Comparison of ENCODE assay signal across 21 mouse cellular contexts in genomic region chr16:83606804-83607203, GRCm38 (mm10).
"Had no signal": no experiment of that assay in that cellular context is flagged by ENCODE, and none has a peak within 500 bp of the region (broad histone marks: within the 10 kb centered on the region; RNA-seq: fewer than 3 reads in every experiment).

No protein-coding gene starts in this region.

- H3K36me3 ChIP-seq: neural tube, embryonic 13.5 days; stomach, embryonic 15.5 days had no signal

- H3K9ac ChIP-seq: liver, embryonic 14.5 days; liver, postnatal 0 days; lung, embryonic 14.5 days; neural tube, embryonic 13.5 days; stomach, embryonic 15.5 days had no signal

- H3K4me2 ChIP-seq: liver, embryonic 11.5 days; lung, embryonic 14.5 days; neural tube, embryonic 13.5 days; stomach, embryonic 15.5 days had no signal

- H3K9me3 ChIP-seq: neural tube, embryonic 13.5 days; stomach, embryonic 15.5 days had no signal

- H3K4me1 ChIP-seq: neural tube, embryonic 13.5 days; stomach, embryonic 15.5 days had no signal

- H3K27me3 ChIP-seq: neural tube, embryonic 13.5 days; stomach, embryonic 15.5 days had no signal

- DNase-seq: kidney, adult 18-20 months; kidney, adult 9 months; kidney, postnatal 14 days; kidney, postnatal 4 days; layer of hippocampus, adult 9-11 months; layer of hippocampus, postnatal 36 days; liver, postnatal 0 days; lung, embryonic 14.5 days; midbrain, embryonic 14.5 days; retina, postnatal 1 day; right cerebral cortex, postnatal 25 days; spleen, adult 18-20 months; thymus, postnatal 25 days had no signal

- H3K27ac ChIP-seq: left cerebral cortex, adult 2 months; liver, embryonic 14.5 days; macrophage; neural tube, embryonic 13.5 days; stomach, embryonic 15.5 days had no signal

- ATAC-seq: liver, postnatal 0 days; lung, postnatal 0 days had no signal

- H3K4me3 ChIP-seq: left cerebral cortex, adult 2 months; myocyte; neural tube, embryonic 13.5 days; stomach, embryonic 15.5 days had no signal
